Mouse (Mus musculus) monocyte, adult 2 months (primary cell): ENCODE data around the gene Pla1a.
"Not testable (repeated sequence)": the region's sequence is repeated elsewhere in the genome, so short reads cannot be mapped to it uniquely, and the experiment has no call there.

ENCODE experiments used
- DNase-seq, 2 experiments: peaks; one replicate each; pipeline ENCODE4 v3.0.0; 2022; ENCODE audit warnings: low spot score in 2 of 2, low read depth in 1 of 2

The Pla1a gene

DNA sequence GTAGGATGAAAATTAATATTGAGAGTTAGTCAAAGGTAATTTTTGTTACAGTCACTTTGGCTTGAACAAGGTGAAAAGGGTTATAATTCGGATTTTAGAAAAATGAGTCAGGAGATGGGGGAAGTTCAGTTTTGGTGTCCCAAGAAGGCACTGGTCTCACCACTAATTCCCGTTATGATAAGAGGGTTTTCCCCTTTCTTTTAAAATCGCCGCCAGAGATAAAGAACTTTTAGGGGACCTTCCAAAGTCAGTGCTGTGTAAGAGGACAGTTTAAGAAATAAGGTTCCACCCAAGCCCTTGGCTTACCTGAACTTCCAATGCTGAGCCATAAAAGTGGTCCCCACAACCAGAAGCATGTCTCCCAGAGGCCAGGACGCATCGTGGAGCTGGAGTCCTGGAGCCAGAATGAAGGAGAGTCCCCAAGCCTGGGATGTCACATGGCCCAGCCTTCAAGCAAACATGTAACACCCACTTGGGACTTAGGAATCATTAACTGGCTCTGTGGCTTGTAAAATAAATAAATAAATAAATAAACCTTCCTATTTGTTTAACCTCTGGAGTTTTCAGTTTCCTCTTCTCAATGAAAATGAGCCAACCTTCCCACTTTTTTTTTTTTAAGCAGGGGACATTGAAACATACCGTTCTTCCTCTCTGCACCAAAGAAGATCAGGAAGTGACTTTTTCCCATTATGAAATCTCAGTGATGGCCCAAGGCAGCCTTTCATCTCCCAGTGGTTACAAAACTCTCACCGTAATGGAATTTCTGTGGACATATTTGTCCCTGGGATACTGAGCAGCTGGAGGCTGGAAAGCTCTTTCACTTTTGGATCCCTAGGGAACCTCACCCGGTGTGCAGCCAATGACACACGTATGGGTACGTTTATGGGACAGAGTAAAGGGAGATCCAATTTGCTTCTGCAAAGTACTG, at the start of gene Pla1a:
Gene Pla1a, minus strand, starts transcription at position 648 of the 928 bp plus-strand sequence.
- DNase-seq, result no peak

- DNase-seq, result no peak
Observed at GRCm38 (mm10) chr16:38481327-38481726, 48.4 kb upstream of the Pla1a start.

- no peak for DNase-seq
Observed at GRCm38 (mm10) chr16:38478296-38478695, 45.4 kb upstream of the Pla1a start.

DNA sequence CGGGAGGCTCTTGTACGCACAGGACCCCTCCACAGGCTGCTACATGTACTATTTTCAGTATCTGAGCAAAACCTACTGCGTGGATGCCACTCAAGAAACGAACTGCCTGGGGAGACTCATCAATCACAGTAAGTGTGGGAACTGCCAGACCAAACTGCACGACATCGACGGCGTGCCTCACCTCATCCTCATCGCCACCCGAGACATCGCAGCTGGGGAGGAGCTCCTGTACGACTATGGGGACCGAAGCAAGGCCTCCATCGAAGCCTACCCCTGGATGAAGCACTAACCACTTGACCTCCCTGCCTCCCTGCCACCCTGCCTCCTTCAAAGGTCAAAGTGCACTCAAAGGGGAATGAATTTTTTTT, 44.3 kb upstream of the Pla1a start:
- DNase-seq, result not testable (repeated sequence)

GRCm38 (mm10) chr16:38476312-38477240, 43.6 kb upstream of the Pla1a start:
- DNase-seq, result no peak

GRCm38 (mm10) chr16:38475681-38476311, 42.9 kb upstream of the Pla1a start:
- no peak for DNase-seq

DNA sequence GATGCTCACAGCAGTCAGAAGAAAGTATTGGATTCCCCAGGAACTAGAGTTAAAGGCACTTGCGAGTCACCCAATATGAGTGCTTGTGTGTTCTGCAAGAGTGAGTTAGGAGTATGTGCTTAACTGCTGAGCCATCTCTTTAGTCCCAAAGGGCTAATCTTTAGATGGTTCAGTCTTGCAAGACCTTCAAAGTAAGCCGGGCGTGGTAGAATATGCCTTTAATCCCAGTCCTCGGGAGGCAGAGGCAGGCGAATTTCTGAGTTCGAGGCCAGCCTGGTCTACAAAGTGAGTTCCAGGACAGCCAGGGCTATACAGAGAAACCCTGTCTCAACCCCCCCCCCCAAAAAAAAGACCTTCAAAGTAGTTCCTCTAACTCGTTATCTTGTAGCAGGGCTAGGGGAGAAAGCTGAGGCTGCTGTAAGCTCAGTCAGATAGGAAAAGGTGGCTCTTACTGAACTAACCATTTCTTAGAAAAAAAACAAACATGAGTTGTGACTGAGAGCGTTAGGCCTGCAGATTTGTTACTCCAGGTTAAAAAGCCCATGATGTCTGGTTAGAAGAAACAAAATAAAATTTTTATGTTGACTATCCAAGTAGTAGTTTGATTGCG, 41.8 kb upstream of the Pla1a start:
- no peak for DNase-seq

GRCm38 (mm10) chr16:38473661-38474060, 40.7 kb upstream of the Pla1a start:
- no peak for DNase-seq

- no peak for DNase-seq
Observed at GRCm38 (mm10) chr16:38472507-38472873, 39.5 kb upstream of the Pla1a start.

DNA sequence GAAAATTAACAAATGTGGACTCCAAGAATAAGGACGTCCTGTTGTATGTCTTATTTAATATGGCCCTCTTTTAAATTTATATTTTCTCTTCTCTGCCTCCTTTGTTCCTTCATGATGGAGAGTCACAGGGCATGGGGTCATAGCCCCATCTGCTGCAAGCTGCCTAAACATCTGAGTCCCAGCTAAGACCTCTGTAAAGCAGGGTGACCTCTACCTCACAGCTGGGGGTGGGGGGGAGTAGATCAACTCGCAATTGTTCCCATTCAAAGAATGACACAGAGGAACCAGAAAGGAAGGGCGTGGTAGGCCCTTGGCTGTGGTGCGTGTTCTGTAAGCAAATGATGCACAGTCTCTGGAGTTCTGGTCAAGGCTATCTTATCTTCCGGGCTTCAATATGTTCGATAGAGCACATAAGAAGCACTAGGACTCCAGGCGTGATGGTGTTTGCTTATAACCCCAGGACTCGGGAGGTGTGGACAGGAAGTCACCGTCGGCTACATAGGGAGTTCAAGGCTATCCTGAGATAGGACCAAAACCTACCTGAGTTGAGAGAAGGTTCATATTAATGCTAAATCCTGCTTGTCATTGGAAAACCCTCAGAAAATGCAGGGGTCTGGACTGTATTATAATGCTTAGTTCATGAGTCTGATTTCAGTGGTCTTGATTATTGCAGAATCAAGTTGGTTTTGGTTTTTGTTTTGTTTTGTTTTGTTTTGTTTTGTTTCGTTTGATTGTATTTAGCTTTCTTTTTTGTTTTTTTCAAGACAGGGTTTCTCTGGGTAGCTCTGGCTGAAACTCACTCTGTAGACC, 39.0 kb upstream of the Pla1a start:
- no peak for DNase-seq

DNA sequence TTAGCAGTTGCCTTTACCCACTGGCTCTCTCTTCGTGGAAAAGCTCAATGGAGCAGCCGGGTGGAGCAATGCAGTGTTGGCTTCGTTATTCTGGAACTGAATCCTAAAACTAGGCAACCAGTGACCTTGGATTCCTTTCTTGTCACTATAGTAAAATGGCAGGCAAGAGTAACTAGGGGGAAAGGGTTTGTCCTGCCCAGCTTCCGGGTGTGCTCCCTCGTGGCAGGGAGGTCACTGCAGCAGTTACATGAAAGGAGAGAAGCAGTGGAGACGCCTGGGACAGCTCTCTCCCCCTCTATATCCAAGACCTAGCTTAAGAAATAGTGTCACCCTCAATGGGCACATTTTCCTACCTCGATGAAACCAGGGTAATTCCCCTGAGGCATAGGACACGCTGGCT, 36.5 kb upstream of the Pla1a start:
- no peak for DNase-seq

- DNase-seq, result no peak
Observed at GRCm38 (mm10) chr16:38468706-38469018, 35.7 kb upstream of the Pla1a start.

DNA sequence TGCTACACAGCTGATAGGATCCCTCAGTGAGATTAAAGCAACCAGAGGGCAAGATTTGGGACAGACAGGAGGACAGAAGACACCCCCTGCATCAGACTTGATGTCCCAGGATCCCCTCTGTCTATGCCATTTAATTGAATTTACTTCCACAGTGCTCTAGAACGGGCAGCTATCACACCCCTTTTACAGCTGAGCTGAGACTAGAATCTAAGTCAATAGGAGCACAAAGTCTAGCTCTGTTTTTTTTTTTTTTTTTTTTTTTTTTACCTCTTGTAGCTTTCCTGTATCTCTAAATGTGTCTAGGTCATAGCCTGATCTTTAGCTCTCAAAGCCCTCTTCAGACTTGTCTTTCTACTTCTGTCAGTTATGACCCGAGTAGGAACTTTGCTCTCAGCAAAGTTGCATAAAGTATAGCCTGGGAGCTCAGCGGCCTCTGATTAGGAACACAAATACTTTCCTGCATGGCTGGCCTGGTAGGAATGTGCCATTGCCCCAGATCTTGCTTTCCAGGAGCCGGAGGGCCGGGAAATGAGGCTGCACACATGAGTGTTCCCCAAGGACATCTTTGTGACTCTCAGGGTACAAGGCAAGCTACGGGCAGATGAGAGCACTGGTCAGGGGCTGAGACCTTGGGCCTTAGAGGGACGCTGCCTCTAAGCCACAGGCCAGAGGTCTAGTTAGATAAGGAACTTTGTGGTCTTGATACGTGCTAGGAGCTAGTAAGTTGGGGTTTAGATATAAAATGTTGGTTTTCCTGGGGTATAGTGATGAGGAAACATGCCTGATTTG, 35.2 kb upstream of the Pla1a start:
- DNase-seq, result no peak

DNA sequence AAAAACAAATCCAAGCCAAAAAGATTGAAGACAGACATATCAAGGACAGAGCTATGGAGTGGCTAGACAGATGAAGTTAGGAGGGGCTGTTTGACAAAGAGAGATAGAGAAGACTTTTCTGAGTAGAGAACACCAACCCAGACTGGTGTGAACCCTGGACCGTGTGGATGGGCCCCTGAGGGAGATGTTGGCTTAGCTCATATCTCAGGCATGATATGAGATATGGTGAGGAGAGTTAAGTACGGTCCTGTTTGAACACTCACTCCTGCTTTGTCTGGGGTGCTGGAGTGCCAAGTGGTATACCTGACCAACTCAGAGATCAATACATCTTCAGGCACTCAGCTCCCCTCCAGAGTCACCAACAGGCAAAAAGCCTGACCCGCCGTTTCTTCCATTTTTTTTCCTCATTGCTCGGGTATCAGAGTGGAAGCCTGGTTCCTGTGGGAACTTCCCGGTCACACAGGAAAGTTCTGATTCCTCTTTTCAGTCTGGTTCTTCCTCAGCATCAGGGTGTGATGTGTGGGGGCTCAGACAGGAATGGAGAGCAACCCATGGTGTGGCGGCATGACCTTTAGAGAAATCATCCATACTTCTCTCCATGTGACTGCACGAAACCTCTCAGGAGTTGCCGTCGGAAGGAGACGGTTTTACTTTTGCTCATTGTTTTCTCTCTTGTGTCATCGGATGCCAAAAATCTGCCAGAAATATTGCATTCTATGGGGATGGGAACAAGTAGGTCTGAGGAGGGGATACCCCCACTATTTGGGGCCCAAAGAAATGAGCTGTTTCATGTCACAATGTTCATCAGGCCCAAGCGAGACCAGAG, 34.4 kb upstream of the Pla1a start:
- no peak for DNase-seq

DNA sequence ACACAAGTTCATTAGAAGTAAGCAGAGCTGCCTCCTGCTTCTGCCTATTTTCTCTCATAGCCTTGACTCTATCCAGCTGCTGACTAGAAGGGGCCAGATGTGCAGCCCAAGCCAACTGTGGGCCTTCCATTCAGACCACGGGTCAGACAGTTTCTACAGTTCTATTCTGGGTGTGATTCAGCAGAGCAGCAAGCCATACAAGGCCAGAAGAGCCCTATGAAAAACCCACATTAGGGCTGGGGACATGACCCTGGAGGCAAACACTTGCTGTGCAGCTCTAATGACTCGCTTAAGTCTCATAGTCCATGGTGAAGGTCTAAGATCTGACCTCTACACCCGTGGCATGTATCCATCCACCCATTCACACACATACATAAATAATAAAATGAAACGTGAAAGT, 33.1 kb upstream of the Pla1a start:
- DNase-seq, result no peak

GRCm38 (mm10) chr16:38463305-38463704, 30.4 kb upstream of the Pla1a start:
- DNase-seq, result no peak

- no peak for DNase-seq
Observed at GRCm38 (mm10) chr16:38462161-38462560, 29.2 kb upstream of the Pla1a start.

- DNase-seq, result no peak
Observed at GRCm38 (mm10) chr16:38461749-38462148, 28.8 kb upstream of the Pla1a start.

DNA sequence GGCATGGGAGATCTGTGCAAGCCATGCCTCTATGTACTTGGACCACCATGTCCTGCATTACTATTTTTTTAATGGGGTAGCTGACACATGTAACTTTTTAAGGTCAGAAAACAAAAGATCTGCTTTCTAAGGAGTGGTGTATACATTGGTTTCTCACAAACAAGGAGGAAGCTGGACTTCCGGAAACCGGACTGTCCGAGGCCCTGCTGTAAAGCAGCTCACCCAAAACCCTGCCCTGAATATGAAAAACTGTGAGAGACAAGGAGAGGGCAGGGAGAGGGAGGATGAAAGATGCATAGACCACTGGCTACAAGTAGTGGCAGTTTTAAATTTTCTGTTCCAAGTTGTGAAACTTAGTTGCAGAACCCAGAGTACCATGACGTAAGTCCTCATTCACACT, 27.0 kb upstream of the Pla1a start:
- DNase-seq, result no peak
